Mouse (Mus musculus): ENCODE results near the gene Ssbp4. TPM values are rescaled to one million over a fixed set of nuclear protein-coding genes. Genes with fewer than 3 reads are reported as not detected.

Gene Ssbp4
- total and polyA plus RNA-seq, 3 experiments = 84.9 to 212 TPM; not detected in 1

DNA sequence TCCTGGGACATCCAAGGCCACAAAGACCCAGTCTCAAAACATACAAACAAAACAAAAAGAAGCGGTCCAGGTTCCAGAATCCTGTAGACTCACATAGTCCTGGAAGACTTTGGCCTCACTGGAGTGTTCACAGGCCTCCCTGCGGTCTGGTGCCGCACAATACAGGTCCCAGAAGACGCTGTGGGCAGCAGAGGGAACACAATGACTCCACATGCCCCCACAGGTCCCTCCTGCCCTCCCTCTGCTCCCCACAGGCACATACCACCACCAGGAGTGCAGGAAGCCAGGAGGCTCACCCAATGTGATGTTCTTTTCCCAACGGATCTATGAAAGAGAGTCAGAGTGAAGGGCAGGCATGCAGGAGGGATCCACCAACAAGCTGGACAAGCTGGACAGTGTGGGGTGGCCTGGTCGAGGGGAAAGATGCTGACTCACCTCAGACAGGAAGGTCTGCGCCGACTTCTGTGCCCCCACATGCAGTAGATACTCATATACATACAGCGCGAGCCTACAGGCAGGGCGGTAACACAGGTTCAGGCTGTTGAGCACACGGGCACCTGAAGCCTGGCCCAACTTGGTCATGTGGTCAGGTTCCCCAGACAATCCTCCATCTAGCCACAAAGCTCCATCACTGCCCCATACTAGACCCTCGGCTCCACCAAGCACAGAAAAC is 6.4 kb downstream of the Ssbp4 start:
- Histone ChIP-seq H3K27ac (ENCODE audit: control insufficient read depth, low read depth, low read length) (no peak overlapping the region), H3K4me1 (ENCODE audit: control insufficient read depth in 1 of 2, insufficient read depth in 2 of 2, low read length in 2 of 2) (no peaks in the 10 kb centered on the region), H3K4me3 (ENCODE audit: control insufficient read depth in 1 of 2, insufficient read depth in 1 of 2, low read depth in 2 of 2, low read length in 2 of 2) (no peak overlapping the region), H3K9me3 (replicated peaks; ENCODE audit: insufficient read depth, low read length) (no peaks in the 10 kb centered on the region), H3K79me2 (ENCODE audit: control insufficient read depth, insufficient read depth, low read length, poor library complexity) (peaks cover 16% of the 10 kb centered on the region), H3K27me3 (ENCODE audit: control insufficient read depth in 1 of 2, insufficient read depth in 2 of 2, low read length in 2 of 2) (no peaks in the 10 kb centered on the region), H3K9ac (ENCODE audit: control insufficient read depth, low read depth, low read length, poor library complexity, severe bottlenecking) (no peak overlapping the region), H3K36me3 (ENCODE audit: control insufficient read depth in 1 of 2, insufficient read depth in 2 of 2, low read length in 2 of 2) (no peaks in the 10 kb centered on the region; a peak in 1 of 4 replicates)
- DNase-seq (ENCODE audit: low read depth, low spot score) = no peak
- TF ChIP-seq KAT2A (conservative IDR thresholded peaks at IDR 0.05; ENCODE audit: low read depth, low read length) = no peak
- no peak for TF ChIP-seq CHD1 (IDR thresholded peaks at IDR 0.05; ENCODE audit: low read depth, low read length)
- TF ChIP-seq E2F4 (IDR thresholded peaks at IDR 0.05; ENCODE audit: borderline replicate concordance, low read depth, low read length) = no peak
- TF ChIP-seq POLR2A (IDR thresholded peaks at IDR 0.05; ENCODE audit: control insufficient read depth in 1 of 2, insufficient read depth in 1 of 2, low read depth in 1 of 2, low read length in 2 of 2, poor library complexity in 1 of 2) = no peak
- no peak for TF ChIP-seq MEF2A (IDR thresholded peaks at IDR 0.05; ENCODE audit: extremely low read depth, insufficient replicate concordance, low read depth, low read length, poor library complexity, severe bottlenecking)
- no peak for TF ChIP-seq USF2 (IDR thresholded peaks at IDR 0.05; ENCODE audit: borderline replicate concordance in 1 of 2, insufficient read depth in 1 of 2, low read depth in 1 of 2, low read length in 2 of 2)

DNA sequence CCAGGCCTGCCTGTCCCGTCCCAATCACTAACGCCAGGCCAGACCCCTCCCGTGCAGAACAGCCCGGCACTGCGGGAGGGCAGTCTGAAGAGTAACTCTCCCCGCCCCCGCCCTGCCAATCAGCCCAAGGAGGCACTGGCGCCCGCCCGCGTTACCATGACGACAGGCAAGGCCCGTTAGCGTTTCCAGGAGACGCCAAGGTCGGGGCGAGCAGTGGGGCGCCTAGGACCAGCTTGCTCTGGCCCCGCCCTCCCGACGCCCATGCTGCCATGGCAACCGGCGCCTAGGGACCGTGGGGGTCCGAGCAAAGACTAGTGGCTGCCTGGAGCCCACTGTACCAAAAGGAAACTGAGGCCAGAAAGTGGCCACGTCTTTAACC is 7.4 kb downstream of the Ssbp4 start:
- H3K9ac ChIP-seq (ENCODE audit: control insufficient read depth, low read depth, low read length, poor library complexity, severe bottlenecking) = no peak overlapping the region
- no peaks in the 10 kb centered on the region; a peak in 1 of 4 replicates for H3K36me3 ChIP-seq (ENCODE audit: control insufficient read depth in 1 of 2, insufficient read depth in 2 of 2, low read length in 2 of 2)
- no peak for DNase-seq (ENCODE audit: low read depth, low spot score)
- H3K27ac ChIP-seq (ENCODE audit: control insufficient read depth, low read depth, low read length) = no peak overlapping the region
- no peak overlapping the region for H3K4me3 ChIP-seq (ENCODE audit: control insufficient read depth in 1 of 2, insufficient read depth in 1 of 2, low read depth in 2 of 2, low read length in 2 of 2)
- H3K27me3 ChIP-seq (ENCODE audit: control insufficient read depth in 1 of 2, insufficient read depth in 2 of 2, low read length in 2 of 2) = no peaks in the 10 kb centered on the region
- H3K9me3 ChIP-seq (replicated peaks; ENCODE audit: insufficient read depth, low read length) = no peaks in the 10 kb centered on the region
- peaks cover 8% of the 10 kb centered on the region for H3K79me2 ChIP-seq (ENCODE audit: control insufficient read depth, insufficient read depth, low read length, poor library complexity)
- TF ChIP-seq ELF1 (IDR thresholded peaks at IDR 0.05; ENCODE audit: low read depth, low read length) (no peak), MYB (IDR thresholded peaks at IDR 0.05; ENCODE audit: low read depth, low read length) (no peak), TCF12 (IDR thresholded peaks at IDR 0.05; ENCODE audit: low read depth, low read length) (no peak), USF1 (IDR thresholded peaks at IDR 0.05; ENCODE audit: low read depth, low read length) (no peak), POLR2AphosphoS5 (IDR thresholded peaks at IDR 0.05; ENCODE audit: borderline replicate concordance, low read depth, low read length) (no peak), POLR2AphosphoS2 (IDR thresholded peaks at IDR 0.05; ENCODE audit: low read length) (no peak), RAD21 (IDR thresholded peaks at IDR 0.05; ENCODE audit: low read depth, low read length) (no peak), RCOR1 (IDR thresholded peaks at IDR 0.05; ENCODE audit: low read depth, low read length) (no peak), BHLHE40 (IDR thresholded peaks at IDR 0.05; ENCODE audit: borderline replicate concordance, low read depth, low read length) (no peak), TAL1 (IDR thresholded peaks at IDR 0.05; ENCODE audit: low read length) (no peak), MYC (IDR thresholded peaks at IDR 0.05; ENCODE audit: low read depth, low read length) (no peak), MAZ (IDR thresholded peaks at IDR 0.05; ENCODE audit: low read depth, low read length) (no peak), CHD1 (IDR thresholded peaks at IDR 0.05; ENCODE audit: low read depth, low read length) (no peak), GATA1 (IDR thresholded peaks at IDR 0.05; ENCODE audit: low read depth, low read length) (no peak), TBP (IDR thresholded peaks at IDR 0.05; ENCODE audit: low read depth, low read length) (no peak), NELFE (IDR thresholded peaks at IDR 0.05; ENCODE audit: low read depth, low read length) (no peak), NRF1 (IDR thresholded peaks at IDR 0.05; ENCODE audit: insufficient read depth, low read depth, low read length, poor library complexity, severe bottlenecking) (no peak), CHD2 (IDR thresholded peaks at IDR 0.05; ENCODE audit: low read length) (no peak), KAT2A (conservative IDR thresholded peaks at IDR 0.05; ENCODE audit: low read depth, low read length) (no peak), ZKSCAN1 (IDR thresholded peaks at IDR 0.05; ENCODE audit: low read depth, low read length) (no peak)
- H3K4me1 ChIP-seq (ENCODE audit: control insufficient read depth in 1 of 2, insufficient read depth in 2 of 2, low read length in 2 of 2) = no peaks in the 10 kb centered on the region

Measured in MEL (cell line).